4 mouse cellular contexts compared by ENCODE assay signal in the genomic region with DNA sequence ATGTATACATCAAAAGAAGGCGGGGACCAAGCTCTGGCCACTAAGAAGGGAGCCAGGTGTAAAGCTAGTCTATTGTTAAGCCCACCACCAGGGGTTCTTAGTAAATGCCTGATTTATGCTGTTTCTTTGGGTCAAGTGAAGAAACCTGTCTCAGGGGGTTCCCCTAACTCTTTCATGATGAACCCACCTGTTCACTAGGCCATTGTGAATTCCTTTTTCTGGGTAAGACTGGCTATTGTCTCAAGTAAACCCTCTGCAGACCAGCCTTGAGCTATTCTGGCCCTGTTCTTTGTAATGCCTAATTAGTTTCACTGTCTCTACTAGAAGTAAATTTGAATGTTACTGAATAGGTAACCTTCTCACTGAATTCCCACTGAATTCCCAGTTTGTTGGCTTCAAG.
DNase-seq lines count a peak whose midpoint lies in the region.
"Not testable (repeated sequence)": the region's sequence is repeated elsewhere in the genome, so short reads cannot be mapped to it uniquely, and the experiment has no call there.

No protein-coding gene starts in this region.

- H3K9me3 ChIP-seq in ES-E14 (ENCODE audit: control insufficient read depth, insufficient read depth, low read depth, low read length), result not testable (repeated sequence)

- H3K9ac ChIP-seq in ES-E14 (ENCODE audit: insufficient read depth, low read depth, low read length, poor library complexity, severe bottlenecking), result not testable (repeated sequence)

- not testable (repeated sequence) for H3K4me3 ChIP-seq in ES-E14 (ENCODE audit: insufficient read depth in 1 of 2, low read depth in 1 of 2, low read length in 2 of 2, poor library complexity in 1 of 2, severe bottlenecking in 1 of 2)

- not testable (repeated sequence) for H3K27ac ChIP-seq in ES-E14 (ENCODE audit: insufficient read depth, low read depth, low read length, poor library complexity, severe bottlenecking)

- not testable (repeated sequence) for H3K36me3 ChIP-seq in ES-E14 (ENCODE audit: control insufficient read depth, insufficient read depth, low read length, poor library complexity, severe bottlenecking)

- not testable (repeated sequence) for H3K4me1 ChIP-seq in ES-E14 (ENCODE audit: control insufficient read depth in 2 of 2, insufficient read depth in 2 of 2, low read length in 2 of 2, poor library complexity in 1 of 2)

- peak; percentile 98 for DNase-seq in ES-CJ7 (ENCODE audit: low read depth, low spot score)
- DNase-seq in ES-E14 (ENCODE audit: low read depth, low spot score), result peak; percentile 71
- peak; percentile 100 for DNase-seq in R1 (ENCODE audit: low read depth, low spot score)
- peak; percentile 95 for DNase-seq in ZHBTc4 (ENCODE audit: low read depth, low spot score)

- in situ Hi-C loops in ES-E14 (cut with MboI; ENCODE audit: low sequenced_read_pairs in 2 of 2, unreplicated experiment in 2 of 2), result not testable (repeated sequence)
